Mouse (Mus musculus): ENCODE data around the gene Fam129c. TPM values are rescaled to one million over a fixed set of nuclear protein-coding genes. Genes with fewer than 3 reads are reported as not detected.

The Fam129c gene
- polyA plus RNA-seq, 1 experiment = 23.9 TPM

DNA sequence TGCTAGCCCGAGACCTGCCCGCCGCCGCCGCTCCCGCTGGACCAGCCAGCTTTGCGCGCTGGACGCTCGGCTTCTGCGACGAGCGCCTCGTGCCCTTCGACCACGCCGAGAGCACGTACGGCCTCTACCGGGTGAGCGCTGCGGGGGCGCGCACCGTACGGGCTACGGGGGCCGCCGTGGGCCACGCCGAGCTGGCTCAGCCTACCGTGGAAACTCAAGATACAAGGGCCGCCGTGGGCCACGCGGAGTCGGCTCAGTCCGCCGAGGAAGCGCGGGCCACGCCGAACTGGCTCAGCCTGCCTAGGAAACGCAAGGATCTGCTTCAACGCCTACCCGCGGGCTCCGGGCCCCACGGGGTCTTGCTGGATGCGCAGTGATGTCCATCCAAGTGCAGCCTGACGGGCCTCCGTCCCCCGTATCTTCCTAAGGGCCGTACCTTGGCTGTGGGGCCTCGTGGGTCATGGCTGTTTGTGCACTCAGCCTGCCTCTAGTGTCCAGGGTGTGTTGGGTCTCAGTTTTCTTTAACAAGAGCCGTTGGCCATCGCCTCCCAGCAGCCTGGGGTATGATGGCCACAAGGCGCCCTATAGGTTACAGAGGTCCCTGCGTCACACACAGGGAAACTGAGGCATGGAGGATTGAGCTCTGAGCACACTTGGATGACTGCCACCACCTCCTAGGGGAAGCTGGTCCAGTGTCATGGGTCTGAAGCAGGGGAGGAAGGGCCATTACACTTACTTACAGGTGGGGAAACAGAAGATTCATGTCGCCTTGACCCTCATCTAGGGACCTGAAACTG is 4.9 kb upstream of the Fam129c start:
- Histone ChIP-seq H3K27me3 (ENCODE audit: control insufficient read depth, insufficient read depth, low read length) (no peaks in the 10 kb centered on the region), H3K4me1 (replicated peaks; ENCODE audit: control insufficient read depth, insufficient read depth, low read length) (peaks cover 67% of the 10 kb centered on the region), H3K36me3 (ENCODE audit: control insufficient read depth, insufficient read depth, low read length) (no peaks in the 10 kb centered on the region), H3K27ac (ENCODE audit: control insufficient read depth, insufficient read depth, low read length) (peak overlapping the region; percentile 94), H3K4me3 (ENCODE audit: control insufficient read depth, insufficient read depth, low read length) (peak overlapping the region; percentile 76)
- WGBS = 3% methylated on average over 60 of the region's 60 CpGs
- TF ChIP-seq CTCF (IDR thresholded peaks at IDR 0.05; ENCODE audit: borderline replicate concordance, control insufficient read depth, extremely low read depth, insufficient read depth, low read length, poor library complexity) = no peak
- TF ChIP-seq POLR2A (IDR thresholded peaks at IDR 0.05; ENCODE audit: control insufficient read depth, extremely low read depth, insufficient read depth, low read length, poor library complexity) = 0 out of 2 replicates have a peak, but pooled peaks have one; percentile 23
- DNase-seq = peak; percentile 82

DNA sequence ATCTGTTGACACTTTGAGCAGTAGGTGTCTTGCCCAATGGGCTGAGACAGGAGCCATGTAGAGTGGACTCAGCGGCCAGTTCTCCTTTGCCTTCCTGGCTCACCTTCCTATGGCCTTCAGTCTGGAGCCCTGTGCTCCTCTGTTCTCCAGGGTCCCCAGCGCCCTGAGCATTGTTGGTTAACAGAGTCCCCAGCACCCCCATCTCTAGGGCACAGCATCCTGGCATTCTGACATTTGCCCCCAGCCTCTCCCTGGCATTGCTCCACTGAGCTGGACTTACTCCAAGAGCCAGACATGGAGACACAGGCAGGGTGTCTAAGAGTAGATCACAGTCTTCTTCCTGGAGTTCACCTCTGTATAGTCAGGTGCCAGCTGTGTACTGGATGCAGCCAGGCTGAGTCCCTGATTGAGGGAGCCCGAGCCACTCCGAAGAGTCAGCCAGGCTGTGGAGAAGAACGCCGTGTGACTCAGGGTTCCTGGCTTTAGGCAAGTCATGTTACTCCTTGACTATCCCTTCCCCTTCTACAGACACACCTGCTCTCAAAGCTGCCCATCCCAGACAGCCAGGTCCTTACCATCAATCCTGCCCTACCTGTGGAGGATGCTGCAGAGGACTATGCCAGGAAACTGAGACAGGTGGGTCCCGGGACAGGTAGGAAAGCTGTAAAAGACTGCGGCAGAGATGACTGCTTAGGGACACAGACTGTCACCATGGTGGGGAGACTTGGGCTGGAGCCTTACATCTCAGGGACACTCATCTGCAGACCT is 3.7 kb upstream of the Fam129c start:
- H3K27me3 ChIP-seq (ENCODE audit: control insufficient read depth, insufficient read depth, low read length) = no peaks in the 10 kb centered on the region
- 95% methylated on average over 8 of the region's 8 CpGs for WGBS
- H3K36me3 ChIP-seq (ENCODE audit: control insufficient read depth, insufficient read depth, low read length) = no peaks in the 10 kb centered on the region
- DNase-seq = no peak
- H3K27ac ChIP-seq (ENCODE audit: control insufficient read depth, insufficient read depth, low read length) = no peak overlapping the region
- TF ChIP-seq CTCF (IDR thresholded peaks at IDR 0.05; ENCODE audit: borderline replicate concordance, control insufficient read depth, extremely low read depth, insufficient read depth, low read length, poor library complexity) (no peak), POLR2A (IDR thresholded peaks at IDR 0.05; ENCODE audit: control insufficient read depth, extremely low read depth, insufficient read depth, low read length, poor library complexity) (no peak)
- no peak overlapping the region for H3K4me3 ChIP-seq (ENCODE audit: control insufficient read depth, insufficient read depth, low read length)
- peaks cover 61% of the 10 kb centered on the region for H3K4me1 ChIP-seq (replicated peaks; ENCODE audit: control insufficient read depth, insufficient read depth, low read length)

DNA sequence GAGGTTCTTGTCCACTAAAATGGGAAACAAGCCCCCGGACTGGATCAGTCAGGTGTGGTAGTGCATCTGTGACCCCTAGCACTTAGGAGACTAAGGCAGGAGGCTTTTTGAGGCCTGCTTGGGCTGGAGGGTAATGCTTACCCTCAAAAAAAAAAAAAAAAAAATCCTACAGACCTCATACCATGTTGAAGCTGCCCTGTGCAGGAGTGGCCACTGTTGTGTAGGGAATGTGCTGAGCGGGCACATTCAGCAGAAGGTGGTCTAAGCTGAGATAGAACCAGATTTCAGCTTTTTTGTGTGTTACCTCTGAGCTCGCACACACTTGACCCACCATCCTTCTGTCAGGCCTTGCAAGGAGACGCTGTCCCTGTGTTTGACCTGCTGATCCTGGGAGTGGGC is 3.1 kb upstream of the Fam129c start:
- H3K4me3 ChIP-seq (ENCODE audit: control insufficient read depth, insufficient read depth, low read length) = no peak overlapping the region
- no peaks in the 10 kb centered on the region for H3K27me3 ChIP-seq (ENCODE audit: control insufficient read depth, insufficient read depth, low read length)
- no peak for DNase-seq
- H3K36me3 ChIP-seq (ENCODE audit: control insufficient read depth, insufficient read depth, low read length) = no peaks in the 10 kb centered on the region
- H3K4me1 ChIP-seq (replicated peaks; ENCODE audit: control insufficient read depth, insufficient read depth, low read length) = peaks cover 56% of the 10 kb centered on the region
- TF ChIP-seq CTCF (IDR thresholded peaks at IDR 0.05; ENCODE audit: borderline replicate concordance, control insufficient read depth, extremely low read depth, insufficient read depth, low read length, poor library complexity) (no peak), POLR2A (IDR thresholded peaks at IDR 0.05; ENCODE audit: control insufficient read depth, extremely low read depth, insufficient read depth, low read length, poor library complexity) (no peak)
- H3K27ac ChIP-seq (ENCODE audit: control insufficient read depth, insufficient read depth, low read length) = no peak overlapping the region
- 100% methylated on average over 4 of the region's 4 CpGs for WGBS

DNA sequence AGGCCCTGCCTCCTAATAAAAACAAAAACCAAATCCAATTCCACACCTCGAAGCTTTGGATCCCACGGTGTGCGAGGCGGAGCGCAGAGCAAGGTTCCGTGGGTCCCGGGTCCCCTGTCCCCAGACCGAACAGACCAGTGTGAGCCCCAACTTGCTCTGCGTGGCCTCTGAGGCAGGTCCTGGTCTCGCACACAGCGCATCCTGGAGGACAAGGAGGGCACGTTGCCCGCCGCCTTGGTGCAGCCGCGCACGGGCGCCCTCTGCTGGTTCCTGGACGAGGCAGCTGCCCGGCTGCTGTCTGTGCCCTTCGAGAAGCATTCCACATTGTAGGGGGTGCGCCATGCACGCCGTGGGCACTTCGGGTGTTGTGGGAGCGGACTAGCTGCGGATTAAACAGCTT is 1.6 kb upstream of the Fam129c start:
- no peaks in the 10 kb centered on the region for H3K36me3 ChIP-seq (ENCODE audit: control insufficient read depth, insufficient read depth, low read length)
- no peak overlapping the region for H3K4me3 ChIP-seq (ENCODE audit: control insufficient read depth, insufficient read depth, low read length)
- H3K27me3 ChIP-seq (ENCODE audit: control insufficient read depth, insufficient read depth, low read length) = no peaks in the 10 kb centered on the region
- WGBS = 20% methylated on average over 27 of the region's 27 CpGs
- no peak overlapping the region for H3K27ac ChIP-seq (ENCODE audit: control insufficient read depth, insufficient read depth, low read length)
- peaks cover 42% of the 10 kb centered on the region for H3K4me1 ChIP-seq (replicated peaks; ENCODE audit: control insufficient read depth, insufficient read depth, low read length)
- peak; percentile 100 for TF ChIP-seq CTCF (IDR thresholded peaks at IDR 0.05; ENCODE audit: borderline replicate concordance, control insufficient read depth, extremely low read depth, insufficient read depth, low read length, poor library complexity)
- no peak for TF ChIP-seq POLR2A (IDR thresholded peaks at IDR 0.05; ENCODE audit: control insufficient read depth, extremely low read depth, insufficient read depth, low read length, poor library complexity)
- peak; percentile 92 for DNase-seq

DNA sequence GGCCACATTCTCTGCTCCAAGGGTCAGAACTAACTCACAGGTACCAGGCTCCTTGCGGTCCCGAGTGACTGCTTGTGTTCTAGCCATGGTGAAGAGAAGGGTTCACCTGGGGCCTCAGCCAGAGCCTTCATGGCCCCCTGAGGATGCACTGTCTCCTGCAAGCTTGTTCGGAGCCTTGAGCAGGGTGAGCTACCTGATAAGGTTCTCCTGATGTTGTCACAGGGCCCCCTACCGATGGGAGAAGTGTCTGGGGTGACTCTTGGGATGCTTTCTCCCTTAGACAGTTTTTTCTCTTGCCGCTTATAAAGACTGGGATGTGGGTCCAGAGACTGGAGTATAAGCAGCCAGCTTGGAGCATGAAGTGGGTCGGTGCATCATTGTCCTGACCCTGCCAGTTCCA is 1.1 kb upstream of the Fam129c start:
- no peaks in the 10 kb centered on the region for H3K27me3 ChIP-seq (ENCODE audit: control insufficient read depth, insufficient read depth, low read length)
- peaks cover 39% of the 10 kb centered on the region for H3K4me1 ChIP-seq (replicated peaks; ENCODE audit: control insufficient read depth, insufficient read depth, low read length)
- WGBS = 66% methylated on average over 6 of the region's 6 CpGs
- H3K36me3 ChIP-seq (ENCODE audit: control insufficient read depth, insufficient read depth, low read length) = no peaks in the 10 kb centered on the region
- TF ChIP-seq POLR2A (IDR thresholded peaks at IDR 0.05; ENCODE audit: control insufficient read depth, extremely low read depth, insufficient read depth, low read length, poor library complexity) (no peak), CTCF (IDR thresholded peaks at IDR 0.05; ENCODE audit: borderline replicate concordance, control insufficient read depth, extremely low read depth, insufficient read depth, low read length, poor library complexity) (no peak)
- DNase-seq = no peak
- H3K4me3 ChIP-seq (ENCODE audit: control insufficient read depth, insufficient read depth, low read length) = no peak overlapping the region
- H3K27ac ChIP-seq (ENCODE audit: control insufficient read depth, insufficient read depth, low read length) = no peak overlapping the region

DNA sequence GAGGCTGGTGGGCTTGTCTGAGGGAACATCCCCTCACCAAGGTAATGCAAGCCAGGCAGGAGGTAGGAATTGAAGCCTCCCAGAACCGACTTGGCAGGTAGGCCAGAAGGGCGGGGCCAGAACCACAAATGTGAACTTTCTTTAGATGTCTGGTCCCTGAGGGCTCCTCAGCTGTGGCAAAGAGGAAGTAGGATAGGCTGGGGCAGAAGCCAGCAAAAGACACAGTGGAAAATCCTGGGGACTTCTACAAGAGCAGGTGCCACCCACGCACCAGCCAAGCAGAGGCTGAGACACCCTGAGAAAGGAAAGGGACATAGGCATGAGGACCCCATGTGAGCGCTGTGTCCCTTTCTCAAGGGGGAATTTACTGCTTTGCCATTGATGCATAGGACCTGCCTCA is 650 bp upstream of the Fam129c start:
- no peaks in the 10 kb centered on the region for H3K27me3 ChIP-seq (ENCODE audit: control insufficient read depth, insufficient read depth, low read length)
- H3K27ac ChIP-seq (ENCODE audit: control insufficient read depth, insufficient read depth, low read length) = no peak overlapping the region
- TF ChIP-seq CTCF (IDR thresholded peaks at IDR 0.05; ENCODE audit: borderline replicate concordance, control insufficient read depth, extremely low read depth, insufficient read depth, low read length, poor library complexity) (no peak), POLR2A (IDR thresholded peaks at IDR 0.05; ENCODE audit: control insufficient read depth, extremely low read depth, insufficient read depth, low read length, poor library complexity) (no peak)
- peaks cover 42% of the 10 kb centered on the region for H3K4me1 ChIP-seq (replicated peaks; ENCODE audit: control insufficient read depth, insufficient read depth, low read length)
- whole genome bisulfite sequencing = 31% methylated on average over 4 of the region's 4 CpGs
- no peak for DNase-seq
- no peak overlapping the region for H3K4me3 ChIP-seq (ENCODE audit: control insufficient read depth, insufficient read depth, low read length)
- H3K36me3 ChIP-seq (ENCODE audit: control insufficient read depth, insufficient read depth, low read length) = no peaks in the 10 kb centered on the region
